Mouse (Mus musculus): Measurements from ENCODE around the gene Zfp128.
"Not testable (repeated sequence)": the region's sequence is repeated elsewhere in the genome, so short reads cannot be mapped to it uniquely, and the experiment has no call there.

Zfp128 gene

DNA sequence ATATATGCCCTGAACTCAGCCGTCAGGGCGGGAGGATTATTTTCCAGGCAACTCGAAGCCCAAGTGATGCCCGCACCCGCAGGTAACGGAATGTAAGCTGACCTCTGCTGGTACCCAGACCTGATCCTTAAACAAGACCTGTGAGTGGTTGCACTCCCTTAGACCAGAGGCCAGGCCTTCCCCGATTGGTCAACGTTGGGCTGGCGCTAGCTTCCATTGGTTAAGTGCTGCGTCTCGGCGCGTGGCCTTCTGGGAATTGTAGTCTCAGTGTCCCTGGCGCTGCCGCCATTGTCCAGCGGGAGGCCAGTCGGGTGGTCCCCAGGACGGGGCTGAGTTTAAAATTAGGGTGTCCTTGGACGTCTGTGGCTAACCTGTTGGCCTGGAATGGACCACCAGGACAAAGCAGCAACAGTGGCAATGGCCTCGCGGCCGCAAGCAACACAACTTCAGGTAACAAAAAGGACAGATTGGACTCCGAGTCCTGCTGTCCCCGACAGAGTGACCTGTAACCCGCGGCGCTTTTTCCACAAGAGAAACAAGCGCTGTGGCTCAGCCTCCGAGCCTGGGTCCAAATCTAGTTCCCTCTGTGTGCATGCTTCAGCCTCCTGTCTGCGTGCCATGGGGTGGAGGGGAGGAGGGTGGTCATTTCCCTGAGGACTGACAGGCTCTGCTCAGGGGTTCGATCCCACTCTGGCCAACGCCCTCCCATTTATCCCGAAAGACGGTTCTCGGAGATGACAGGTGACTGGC lies at the start of gene Zfp128:
Gene Zfp128 (plus strand): TSS at position 267 of the 750 bp plus-strand sequence.
- peak; percentile 88 to 90 for DNase-seq

- DNase-seq, result peak; percentile 94
Observed at GRCm38 (mm10) chr7:12834162-12835120, 46.5 kb upstream of the Zfp128 start, which contains the start of gene Zfp110. Gene Zfp110, plus strand, starts transcription at chr7:12834761.

DNA sequence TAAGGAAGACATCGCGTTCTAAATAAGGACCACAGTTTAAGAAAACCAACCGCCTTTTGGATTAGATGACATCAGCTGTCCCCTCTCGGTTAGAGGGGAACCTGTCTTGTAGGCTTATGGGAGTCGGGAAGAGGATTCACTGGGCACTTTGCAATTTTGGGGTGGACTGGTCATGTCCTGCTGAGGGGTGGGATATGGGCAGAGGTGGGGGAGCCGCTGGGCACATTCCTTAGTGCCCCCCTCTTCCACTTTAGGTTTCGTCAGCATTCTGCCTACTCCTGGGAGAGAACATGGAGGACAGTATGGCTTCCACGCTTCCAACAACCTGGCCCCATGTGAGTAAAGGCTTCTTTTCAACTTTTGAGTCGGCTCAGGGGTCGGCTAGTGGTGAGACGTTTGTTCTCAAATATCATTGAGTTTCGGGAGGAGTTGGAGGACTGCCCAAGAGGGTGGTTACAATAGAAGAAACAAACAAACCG lies 45.7 kb upstream of the Zfp128 start:
- DNase-seq, result no peak

GRCm38 (mm10) chr7:12835779-12836178 lies 45.2 kb upstream of the Zfp128 start:
- no peak for DNase-seq

GRCm38 (mm10) chr7:12874301-12874700 lies 6.7 kb upstream of the Zfp128 start:
- DNase-seq, result peak; percentile 31 to 51

- DNase-seq, result no peak
Observed at GRCm38 (mm10) chr7:12880036-12880435, 941 bp upstream of the Zfp128 start.

- not testable (repeated sequence) for DNase-seq
Observed at GRCm38 (mm10) chr7:12880497-12880896, 480 bp upstream of the Zfp128 start.

GRCm38 (mm10) chr7:12886563-12887266 lies 5.7 kb downstream of the Zfp128 start:
- no peak for DNase-seq

DNA sequence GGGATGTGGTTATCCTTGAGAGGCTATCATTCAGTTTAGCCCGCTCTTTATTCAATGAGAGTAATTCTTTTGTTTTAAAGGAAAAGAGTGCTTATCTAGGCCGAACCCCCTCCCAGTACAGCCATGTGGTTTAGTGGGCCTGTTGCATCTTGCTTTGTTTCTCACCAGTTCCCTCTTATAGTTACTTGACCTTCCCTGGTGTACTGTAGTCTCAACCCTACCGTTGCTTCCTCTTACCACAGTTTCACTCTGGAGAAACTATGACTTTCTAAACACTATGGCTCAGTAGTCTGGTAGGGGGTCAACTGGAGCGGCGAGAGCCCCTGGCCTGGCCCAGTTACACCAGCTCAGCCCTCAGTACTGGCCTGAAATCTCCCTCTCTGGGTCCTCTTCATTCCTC lies 6.6 kb downstream of the Zfp128 start:
- DNase-seq, result no peak

DNA sequence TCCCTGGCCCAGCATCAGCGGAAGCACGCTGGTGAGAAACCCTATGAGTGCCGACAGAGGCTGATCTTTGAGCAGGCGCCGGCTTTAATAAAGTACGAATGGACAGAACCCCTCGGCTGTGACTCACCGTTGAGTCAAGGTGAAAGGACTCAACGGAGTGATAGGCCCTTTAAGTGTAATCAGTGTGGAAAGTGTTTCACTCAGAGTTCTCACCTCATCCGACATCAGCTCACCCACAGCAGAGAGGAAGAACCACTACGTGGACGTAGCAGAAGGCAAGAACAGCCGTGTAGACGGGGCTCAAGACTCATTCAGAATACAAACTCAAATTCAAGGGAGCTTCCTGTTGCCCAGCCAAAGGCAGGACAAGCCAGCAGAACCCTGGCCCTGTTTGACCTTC lies 10.0 kb downstream of the Zfp128 start:
- no peak for DNase-seq

- no peak for DNase-seq
Observed at GRCm38 (mm10) chr7:12891334-12891733, 10.4 kb downstream of the Zfp128 start.

DNA sequence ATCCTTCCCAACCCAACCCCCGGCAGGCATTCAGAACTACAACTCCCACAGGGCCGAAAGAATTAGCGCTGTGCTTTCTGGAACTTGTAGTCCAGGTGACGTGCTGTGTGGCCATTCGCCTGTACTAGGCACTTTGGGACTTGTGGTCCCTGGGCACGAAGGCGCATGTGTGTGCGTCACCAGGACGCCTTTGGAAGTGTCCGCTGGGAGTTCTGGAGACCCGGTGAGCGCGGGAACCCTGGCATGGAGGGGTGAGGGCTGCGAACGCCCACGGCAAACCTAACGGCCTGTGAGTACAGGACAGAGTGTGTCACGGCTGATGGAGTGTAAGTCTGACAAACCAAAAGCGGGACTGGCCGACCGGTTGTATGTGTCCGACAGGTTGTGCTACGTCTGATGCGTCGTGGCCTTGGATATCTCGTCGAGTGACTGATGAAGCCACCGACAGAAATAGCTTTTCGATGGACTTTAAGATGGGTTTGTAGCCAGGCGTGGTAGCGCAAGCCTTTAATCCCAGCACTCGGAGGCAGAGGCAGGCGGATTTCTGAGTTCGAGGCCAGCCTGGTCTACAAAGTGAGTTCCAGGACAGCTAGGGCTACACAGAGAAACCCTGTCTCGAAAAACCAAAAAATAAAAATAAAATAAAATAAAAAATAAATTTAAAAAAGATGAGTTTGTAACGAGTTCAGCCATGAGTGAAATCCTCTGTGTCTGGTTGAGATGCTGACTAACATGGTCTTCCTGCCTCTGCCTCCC lies 16.9 kb downstream of the Zfp128 start, which contains the start of gene Zscan22:
Gene Zscan22 (plus strand): TSS at position 161 of the 756 bp plus-strand sequence.
- DNase-seq, result peak; percentile 86 to 87

GRCm38 (mm10) chr7:12901517-12901916 lies 20.5 kb downstream of the Zfp128 start:
- no peak for DNase-seq

DNA sequence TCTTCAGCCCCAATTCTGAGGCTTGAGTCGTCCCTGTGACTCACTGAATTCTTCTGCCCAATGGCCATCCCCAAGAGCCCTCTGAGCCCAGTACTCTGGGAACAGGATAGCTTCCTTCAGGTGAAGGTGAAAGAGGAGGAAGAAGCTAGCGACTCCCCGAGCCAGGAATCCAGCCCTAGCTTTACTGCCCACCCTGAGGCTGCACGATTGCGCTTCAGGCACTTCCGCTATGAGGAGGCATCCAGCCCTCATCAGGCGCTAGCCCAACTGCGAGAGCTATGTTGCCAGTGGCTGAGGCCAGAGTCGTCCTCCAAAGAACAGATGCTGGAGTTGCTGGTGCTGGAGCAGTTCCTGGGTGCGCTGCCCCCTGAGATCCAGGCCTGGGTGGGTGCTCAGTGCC lies 22.6 kb downstream of the Zfp128 start:
- DNase-seq, result peak in 1 of 2 experiments; percentile 13

- no peak for DNase-seq
Observed at GRCm38 (mm10) chr7:12905146-12905545, 24.2 kb downstream of the Zfp128 start.

- DNase-seq, result peak; percentile 89 to 93
Observed at GRCm38 (mm10) chr7:12909498-12909962, 28.6 kb downstream of the Zfp128 start.

- DNase-seq, result peak; percentile 34 to 37
Observed at GRCm38 (mm10) chr7:12910181-12910668, 29.2 kb downstream of the Zfp128 start.

- peak; percentile 32 to 39 for DNase-seq
Observed at GRCm38 (mm10) chr7:12913556-12913955, 32.6 kb downstream of the Zfp128 start.

DNA sequence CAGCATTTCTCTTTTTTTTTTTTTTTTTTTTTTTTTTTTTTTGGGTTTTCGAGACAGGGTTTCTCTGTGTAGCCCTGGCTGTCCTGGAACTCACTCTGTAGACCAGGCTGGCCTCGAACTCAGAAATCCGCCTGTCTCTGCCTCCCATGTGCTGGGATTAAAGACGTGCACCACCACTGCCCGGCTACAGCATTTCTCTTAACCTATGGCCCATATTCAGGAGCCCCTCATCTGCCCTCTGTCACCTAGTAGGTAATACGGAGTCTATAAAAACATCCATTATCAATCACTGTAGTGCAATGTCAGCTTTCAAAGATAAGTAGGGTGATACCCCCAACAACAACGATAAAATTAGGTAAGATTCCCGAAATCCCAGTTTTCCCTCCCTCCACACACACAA lies 39.5 kb downstream of the Zfp128 start:
- not testable (repeated sequence) for DNase-seq

DNA sequence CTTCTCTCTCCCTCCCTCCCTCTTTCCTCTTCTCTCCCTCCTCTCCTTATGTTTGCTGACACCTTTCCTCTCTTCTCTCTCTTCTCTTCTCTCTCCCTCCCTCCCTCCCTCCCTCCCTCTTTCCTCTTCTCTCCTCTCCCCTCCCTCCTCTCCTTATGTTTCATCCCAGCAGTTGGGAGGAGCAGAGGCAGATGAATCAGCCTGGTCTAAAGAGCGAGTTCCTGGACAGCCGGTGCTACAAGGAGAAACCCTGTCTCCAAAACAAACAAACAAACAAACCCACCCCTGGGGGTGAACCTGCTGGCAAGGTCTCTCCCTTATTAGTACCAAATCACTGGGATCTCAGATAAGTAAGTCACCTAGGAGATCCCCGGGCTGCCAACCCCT lies 40.3 kb downstream of the Zfp128 start:
- no peak for DNase-seq

- peak; percentile 94 to 96 for DNase-seq
Observed at GRCm38 (mm10) chr7:12921705-12922465, 40.9 kb downstream of the Zfp128 start, which contains the start of gene Rps5. Gene Rps5, plus strand, starts transcription at chr7:12922290.

Data from B cell, adult 2 months (primary cell).